In genomic region chr1:55900033-55900432, GRCm38 (mm10) we compare ENCODE assay signal across 28 mouse cellular contexts.
A peak's percentile ranks its signal among the peaks of the same experiment; 100 is the strongest.
DNase-seq lines count a peak whose midpoint lies in the region; ATAC-seq and TF ChIP-seq lines count a peak whose summit lies in the region.
"Had no signal": no experiment of that assay in that cellular context is flagged by ENCODE, and none has a peak within 500 bp of the region (broad histone marks: within the 10 kb centered on the region; RNA-seq: fewer than 3 reads in every experiment).

No protein-coding gene starts in this region.

- peak; percentile 74 for DNase-seq in forebrain, embryonic 14.5 days (ENCODE audit: low spot score)
- peak in 1 of 2 experiments; percentile 61 for DNase-seq in layer of hippocampus, adult 2 months (ENCODE audit: low spot score in 2 of 2)
- no peak for DNase-seq in layer of hippocampus, postnatal 10 days (ENCODE audit: low spot score in 2 of 2)
- peak; percentile 46 to 80 for DNase-seq in right cerebral cortex, postnatal 10 days (ENCODE audit: low spot score in 2 of 2)
- DNase-seq in right cerebral cortex, postnatal 25 days: no peak
- DNase-seq in lung, postnatal 10 days: no peak
- DNase-seq: adrenal gland, adult 8-10 months; cerebellum, adult 11-12 months; cerebellum, postnatal 14 days; gastrocnemius, postnatal 10 days; heart, postnatal 10 days; kidney, adult 11 months; kidney, postnatal 14 days; liver, embryonic 13.5 days; lung, adult 2 months; lung, postnatal 14 days; right cerebral cortex, adult 18-20 months; thymus, postnatal 4 days had no signal

- no peaks in the 10 kb centered on the region for H3K36me3 ChIP-seq in forebrain, embryonic 14.5 days (ENCODE audit: control insufficient read depth, insufficient read depth, low read length)
- H3K36me3 ChIP-seq in forebrain, embryonic 12.5 days (replicated peaks): no peaks in the 10 kb centered on the region
- H3K36me3 ChIP-seq: G1E; heart, embryonic 13.5 days; limb, embryonic 10.5 days; limb, embryonic 15.5 days; liver, embryonic 13.5 days; neural tube, embryonic 12.5 days had no signal

- H3K9ac ChIP-seq in forebrain, embryonic 14.5 days (ENCODE audit: low read length): no peak overlapping the region
- H3K9ac ChIP-seq in forebrain, embryonic 12.5 days: no peak overlapping the region
- H3K9ac ChIP-seq: heart, embryonic 13.5 days; hindbrain, embryonic 14.5 days; limb, embryonic 15.5 days; liver, embryonic 13.5 days; neural tube, embryonic 12.5 days had no signal

- H3K27ac ChIP-seq in forebrain, embryonic 14.5 days (ENCODE audit: low read depth, low read length): no peak overlapping the region
- no peak overlapping the region for H3K27ac ChIP-seq in forebrain, embryonic 12.5 days
- H3K27ac ChIP-seq in layer of hippocampus, adult 2 months: no peak overlapping the region
- H3K27ac ChIP-seq: heart, embryonic 13.5 days; hindbrain, embryonic 14.5 days; limb, embryonic 10.5 days; limb, embryonic 15.5 days; liver, embryonic 13.5 days; neural tube, embryonic 12.5 days had no signal

- WGBS in forebrain, embryonic 14.5 days: 56% methylated on average over 3 of the region's 3 CpGs
- 70% methylated on average over 3 of the region's 3 CpGs for WGBS in forebrain, embryonic 12.5 days

- no peak; the same call in 1 of the 2 replicates for ATAC-seq in forebrain, embryonic 14.5 days
- ATAC-seq in forebrain, embryonic 12.5 days (ENCODE audit: low FRiP score): no peak
- ATAC-seq: midbrain, embryonic 16.5 days had no signal

- TF ChIP-seq CTCF in layer of hippocampus, adult 2 months (conservative IDR thresholded peaks at IDR 0.05): 0 out of 2 replicates have a peak, but pooled peaks have one; percentile 20

- no peaks in the 10 kb centered on the region for H3K4me1 ChIP-seq in forebrain, embryonic 14.5 days (ENCODE audit: control insufficient read depth, insufficient read depth, low read length)
- H3K4me1 ChIP-seq in forebrain, embryonic 12.5 days: no peaks in the 10 kb centered on the region
- H3K4me1 ChIP-seq: limb, embryonic 15.5 days; liver, embryonic 13.5 days; neural tube, embryonic 12.5 days had no signal

- H3K9me3 ChIP-seq in forebrain, embryonic 14.5 days (replicated peaks; ENCODE audit: control insufficient read depth, low read length): no peaks in the 10 kb centered on the region
- no peaks in the 10 kb centered on the region for H3K9me3 ChIP-seq in forebrain, embryonic 12.5 days
- H3K9me3 ChIP-seq: G1E; limb, embryonic 10.5 days; limb, embryonic 15.5 days; liver, embryonic 13.5 days; neural tube, embryonic 12.5 days had no signal

- H3K4me2 ChIP-seq in forebrain, embryonic 14.5 days (ENCODE audit: low read length): no peak overlapping the region
- H3K4me2 ChIP-seq in forebrain, embryonic 12.5 days: no peak overlapping the region
- H3K4me2 ChIP-seq: heart, embryonic 13.5 days; hindbrain, embryonic 14.5 days; limb, embryonic 15.5 days; liver, embryonic 13.5 days; neural tube, embryonic 12.5 days had no signal

- no peaks in the 10 kb centered on the region for H3K27me3 ChIP-seq in forebrain, embryonic 14.5 days (replicated peaks; ENCODE audit: control insufficient read depth, insufficient read depth, low read length)
- H3K27me3 ChIP-seq in forebrain, embryonic 12.5 days: peaks cover 14% of the 10 kb centered on the region
- H3K27me3 ChIP-seq: limb, embryonic 15.5 days; liver, embryonic 13.5 days; neural tube, embryonic 12.5 days had no signal

- no peak overlapping the region for H3K4me3 ChIP-seq in forebrain, embryonic 14.5 days (ENCODE audit: low read depth, low read length)
- no peak overlapping the region for H3K4me3 ChIP-seq in forebrain, embryonic 12.5 days (replicated peaks)
- no peak overlapping the region for H3K4me3 ChIP-seq in layer of hippocampus, adult 2 months
- H3K4me3 ChIP-seq: erythroblast, embryonic 14.5 days; heart, embryonic 13.5 days; limb, embryonic 10.5 days; limb, embryonic 15.5 days; liver, embryonic 13.5 days; myocyte; neural tube, embryonic 12.5 days had no signal

Comparison
In these comparisons a context has a peak if more than half of its experiments do, and no peak if none do; other contexts are left out.
1. DNase-seq: peak in forebrain, embryonic 14.5 days (single experiment) and right cerebral cortex, postnatal 10 days (2 of 2); none in layer of hippocampus, postnatal 10 days (0 of 2), right cerebral cortex, postnatal 25 days (single experiment) and lung, postnatal 10 days (single experiment).